Mouse (Mus musculus) G1E (cell line): ENCODE measurements at regions not wholly inside any gene's neighbourhood (a gene's known extent, or its start where the extent isn't known, plus 50 kb on each side); places are given as distances from the start of the nearest gene placed in this dataset.

Experiments used
- ATAC-seq: 2 replicates; pipeline ENCODE4 v1.8.0; 2016; ENCODE audit warnings: mild to moderate bottlenecking; ENCODE audit not compliant: insufficient number of reproducible peaks, poor library complexity, low FRiP score, severe bottlenecking; ENCODE audit errors: extremely low read depth
- DNase-seq: peaks from one replicate; pipeline ENCODE4 v3.0.0; 2012; ENCODE audit warnings: low spot score
- H3K27me3 ChIP-seq: 2 replicates; pipeline ENCODE4 v1.6.1; 2012; ENCODE audit warnings: mild to moderate bottlenecking, low read length, inconsistent platforms; ENCODE audit not compliant: insufficient read depth
- H3K36me3 ChIP-seq: replicated peaks from 2 replicates; pipeline ENCODE3; 2012; ENCODE audit warnings: mild to moderate bottlenecking, inconsistent platforms
- H3K4me1 ChIP-seq: 2 replicates; pipeline ENCODE4 v1.6.1; 2012; ENCODE audit warnings: low read depth, low read length, inconsistent platforms, mixed read lengths; ENCODE audit not compliant: insufficient read depth
- H3K4me3 ChIP-seq: 2 replicates; pipeline ENCODE4 v1.5.1; 2012; ENCODE audit warnings: low read depth, mild to moderate bottlenecking, inconsistent platforms, low read length, moderate library complexity, mixed read lengths
- H3K9me3 ChIP-seq: replicated peaks from 2 replicates; pipeline ENCODE4 v1.6.1; 2012; ENCODE audit warnings: inconsistent platforms
- CTCF ChIP-seq: IDR thresholded peaks from 2 replicates; pipeline ENCODE4 v1.5.1; 2012; ENCODE audit warnings: low read depth, low read length, inconsistent platforms, mixed read lengths
- GATA1 ChIP-seq: IDR thresholded peaks from 2 replicates; pipeline ENCODE4 v1.6.1; 2012; ENCODE audit warnings: borderline replicate concordance, low read length, inconsistent platforms, mixed read lengths
- GATA2 ChIP-seq: IDR thresholded peaks from 2 replicates; pipeline ENCODE4 v1.6.1; 2012; ENCODE audit warnings: low read depth, low read length, inconsistent platforms, borderline replicate concordance
- POLR2AphosphoS5 ChIP-seq: IDR thresholded peaks from 2 replicates; pipeline ENCODE4 v1.6.1; 2012; ENCODE audit warnings: low read depth, low read length, inconsistent platforms; ENCODE audit not compliant: insufficient replicate concordance
- TAL1 ChIP-seq: conservative IDR thresholded peaks from 2 replicates; pipeline ENCODE4 v1.6.1; 2012; ENCODE audit warnings: low read depth, low read length, inconsistent platforms, mixed read lengths

DNA sequence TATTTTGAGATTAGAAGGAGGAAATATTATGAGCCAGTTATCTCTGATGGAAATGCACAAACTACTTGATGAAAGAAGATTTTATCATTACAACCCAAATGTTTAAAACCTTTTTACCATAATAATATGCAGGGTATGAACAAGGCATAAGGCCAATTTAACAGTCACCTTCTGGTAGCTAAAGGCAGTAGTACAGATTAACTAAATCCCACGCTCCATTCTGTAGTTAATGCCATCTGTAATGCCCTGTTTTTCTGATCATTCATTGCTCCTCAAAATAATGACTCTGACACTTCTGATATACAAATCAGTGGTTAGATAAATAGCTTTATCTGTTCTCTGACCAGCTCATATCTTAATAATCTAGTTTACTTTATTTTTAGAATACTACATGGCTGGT, 987.8 kb downstream of the Pcdh7 start:
- no peaks in the 10 kb centered on the region for H3K4me1 ChIP-seq
- H3K4me3 ChIP-seq: no peak overlapping the region
- no peak for TF ChIP-seq TAL1
- TF ChIP-seq POLR2AphosphoS5: no peak
- no peak for TF ChIP-seq GATA1
- TF ChIP-seq CTCF: no peak
- TF ChIP-seq GATA2: no peak
- DNase-seq (no peak), ATAC-seq (no peak)
- H3K9me3 ChIP-seq: no peaks in the 10 kb centered on the region
- H3K27me3 ChIP-seq: no peaks in the 10 kb centered on the region
- H3K36me3 ChIP-seq: no peaks in the 10 kb centered on the region

DNA sequence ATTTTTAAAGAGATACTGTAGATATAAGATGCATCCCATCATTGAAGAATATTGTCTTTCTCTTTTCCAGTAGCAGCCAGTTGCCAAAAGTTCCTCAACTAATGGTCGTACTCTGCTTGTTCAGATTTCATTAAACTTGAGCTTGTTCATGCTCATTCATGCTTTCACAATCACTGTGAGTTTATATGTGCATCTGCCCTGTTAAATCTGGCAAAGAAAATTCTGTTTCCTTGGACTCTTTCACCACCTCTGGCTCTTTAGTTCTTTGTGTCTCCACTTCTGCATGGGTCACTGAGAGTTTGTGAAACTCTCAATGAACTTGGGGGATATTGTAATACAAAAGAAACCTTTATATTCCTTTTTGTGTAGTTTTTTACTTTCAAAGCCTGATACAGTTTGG, 994.6 kb downstream of the Pcdh7 start:
- no peaks in the 10 kb centered on the region for H3K27me3 ChIP-seq
- H3K4me1 ChIP-seq: no peaks in the 10 kb centered on the region
- H3K36me3 ChIP-seq: no peaks in the 10 kb centered on the region
- no peak overlapping the region for H3K4me3 ChIP-seq
- no peaks in the 10 kb centered on the region for H3K9me3 ChIP-seq
- DNase-seq (no peak), ATAC-seq (no peak)
- no peak for TF ChIP-seq GATA2
- no peak for TF ChIP-seq TAL1
- no peak for TF ChIP-seq POLR2AphosphoS5
- no peak for TF ChIP-seq GATA1
- TF ChIP-seq CTCF: no peak

DNA sequence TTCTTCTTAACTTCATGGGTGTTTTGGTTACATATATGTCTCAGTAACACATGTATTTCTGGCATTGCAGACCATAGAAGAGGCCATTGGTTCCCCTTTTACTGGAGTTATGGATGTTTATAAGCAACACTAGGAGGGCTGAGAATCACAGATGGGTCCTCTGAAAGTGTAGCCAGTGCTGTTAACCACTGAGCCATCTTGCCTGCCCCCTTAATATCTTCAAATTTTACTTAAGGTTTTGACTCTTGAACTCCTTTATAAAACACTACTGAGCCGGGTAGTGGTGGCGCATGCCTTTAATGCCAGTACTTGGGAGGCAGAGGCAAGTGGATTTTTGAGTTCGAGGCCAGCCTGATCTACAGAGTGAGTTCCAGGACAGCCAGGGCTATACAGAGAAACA, 1015.6 kb downstream of the Pcdh7 start:
- no peak for TF ChIP-seq POLR2AphosphoS5
- TF ChIP-seq GATA1: no peak
- ATAC-seq (no peak), DNase-seq (no peak)
- Histone ChIP-seq H3K27me3 (no peaks in the 10 kb centered on the region), H3K4me1 (no peaks in the 10 kb centered on the region), H3K36me3 (no peaks in the 10 kb centered on the region), H3K9me3 (no peaks in the 10 kb centered on the region), H3K4me3 (no peak overlapping the region)

DNA sequence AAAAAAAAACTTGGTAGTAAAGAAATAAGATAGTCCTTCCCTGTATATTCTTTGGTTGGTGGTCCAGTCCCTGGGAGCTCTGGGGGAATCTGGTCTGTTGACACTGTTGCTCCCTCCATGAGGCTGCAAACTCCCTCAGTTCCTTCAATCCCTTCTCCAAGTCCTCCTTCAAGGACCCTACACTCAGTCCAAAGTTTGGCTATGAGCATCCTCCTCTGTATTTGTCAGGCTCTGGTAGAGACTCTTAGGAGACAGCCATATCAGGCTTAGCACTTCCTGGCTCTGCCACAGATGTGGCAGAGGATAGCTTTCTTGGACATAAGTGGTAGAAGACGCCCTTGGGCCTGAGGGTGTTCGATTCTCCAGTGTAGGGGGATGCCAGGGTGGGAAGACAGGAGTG, 1016.2 kb downstream of the Pcdh7 start:
- Histone ChIP-seq H3K27me3 (no peaks in the 10 kb centered on the region), H3K4me3 (no peak overlapping the region), H3K9me3 (no peaks in the 10 kb centered on the region), H3K4me1 (no peaks in the 10 kb centered on the region), H3K36me3 (no peaks in the 10 kb centered on the region)
- ATAC-seq: no peak
- TF ChIP-seq CTCF (no peak), POLR2AphosphoS5 (no peak), GATA1 (no peak), TAL1 (no peak), GATA2 (no peak)
- DNase-seq: no peak

DNA sequence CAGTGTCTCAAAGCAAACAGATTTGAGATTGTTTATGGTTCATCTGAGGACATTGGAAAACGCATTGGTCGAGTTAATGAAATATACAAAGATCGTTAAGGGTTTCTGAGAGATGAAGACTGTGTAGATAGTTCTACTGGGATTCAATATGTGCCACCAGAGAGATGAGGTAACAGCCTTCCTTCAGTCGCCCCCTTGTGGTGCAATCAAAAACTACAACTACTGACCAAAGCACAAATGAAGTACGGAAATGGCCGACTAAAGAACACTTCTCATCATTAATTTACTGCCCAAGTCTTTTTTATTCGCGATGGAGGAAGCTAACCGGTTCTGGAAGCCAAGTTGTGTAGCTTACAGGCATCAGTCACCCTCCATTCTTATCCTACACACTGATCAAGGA, 1018.8 kb downstream of the Pcdh7 start:
- no peak for TF ChIP-seq TAL1
- peak; percentile 46 for TF ChIP-seq CTCF
- Histone ChIP-seq H3K36me3 (no peaks in the 10 kb centered on the region), H3K27me3 (no peaks in the 10 kb centered on the region), H3K4me1 (no peaks in the 10 kb centered on the region), H3K9me3 (no peaks in the 10 kb centered on the region), H3K4me3 (no peak overlapping the region)
- DNase-seq: peak; percentile 1
- ATAC-seq: peak; percentile 78

DNA sequence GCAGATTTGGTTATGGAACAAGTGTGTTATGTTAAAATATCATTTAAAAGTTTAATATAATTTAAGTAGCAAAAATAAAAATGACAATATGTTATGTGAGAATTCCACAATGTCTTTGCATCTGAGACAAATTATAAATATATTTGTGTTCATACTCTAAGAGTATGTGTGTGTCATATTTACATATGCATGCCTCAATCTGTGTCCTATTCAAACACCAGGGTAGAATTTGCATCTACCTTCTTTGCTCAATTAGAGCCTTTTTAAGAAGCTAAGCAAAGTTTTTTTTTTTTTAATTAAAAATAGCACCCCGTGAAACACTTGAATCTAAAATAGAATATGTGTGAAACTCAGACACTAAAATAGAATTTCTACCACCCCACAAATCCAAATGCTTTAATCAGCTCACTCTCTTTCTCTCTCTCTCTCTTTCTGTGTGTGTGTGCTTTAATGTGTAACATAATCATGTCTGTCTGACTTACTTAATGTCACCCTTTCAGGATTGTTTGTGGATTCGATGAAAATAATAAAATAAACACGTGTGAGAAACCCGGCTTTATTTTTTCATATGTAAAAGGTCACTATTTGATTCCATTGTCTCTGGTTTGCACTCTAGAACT, 1019.6 kb downstream of the Pcdh7 start:
- H3K4me1 ChIP-seq: no peaks in the 10 kb centered on the region
- TF ChIP-seq POLR2AphosphoS5 (no peak), GATA1 (no peak), TAL1 (no peak), GATA2 (no peak), CTCF (no peak)
- DNase-seq (no peak), ATAC-seq (no peak)
- H3K27me3 ChIP-seq: no peaks in the 10 kb centered on the region
- H3K36me3 ChIP-seq: no peaks in the 10 kb centered on the region
- H3K9me3 ChIP-seq: no peaks in the 10 kb centered on the region
- no peak overlapping the region for H3K4me3 ChIP-seq

DNA sequence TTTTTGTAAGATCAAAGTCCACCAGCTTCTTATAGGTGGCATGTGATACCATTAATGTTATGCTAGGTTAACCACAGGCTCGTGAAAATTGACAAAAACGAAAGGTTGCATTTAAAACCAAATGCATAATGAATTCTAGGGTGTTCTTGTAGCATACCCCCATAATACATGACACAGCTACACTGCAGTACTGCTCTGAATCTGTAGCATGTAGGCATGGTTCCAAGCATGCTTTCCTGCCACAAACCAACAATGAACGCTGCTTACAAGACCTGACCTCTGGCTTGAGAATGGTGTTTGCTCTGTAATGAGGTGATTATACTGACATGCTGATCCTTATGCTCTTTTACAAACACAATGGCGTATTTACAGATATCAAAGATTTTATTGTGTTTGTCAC, 1020.3 kb downstream of the Pcdh7 start:
- H3K9me3 ChIP-seq: no peaks in the 10 kb centered on the region
- TF ChIP-seq POLR2AphosphoS5 (no peak), TAL1 (no peak), GATA1 (no peak), GATA2 (no peak), CTCF (no peak)
- ATAC-seq: no peak
- no peaks in the 10 kb centered on the region for H3K4me1 ChIP-seq
- no peaks in the 10 kb centered on the region for H3K27me3 ChIP-seq
- no peak for DNase-seq
- no peak overlapping the region for H3K4me3 ChIP-seq
- no peaks in the 10 kb centered on the region for H3K36me3 ChIP-seq
